Mouse (Mus musculus): ENCODE measurements around the gene Nolc1.

The Nolc1 gene

GRCm38 (mm10) chr19:46075616-46076607 is at the start of gene Nolc1:
Nolc1 (plus strand) TSS chr19:46075863.
- DNase-seq (ENCODE audit: low spot score), result peak; percentile 99

GRCm38 (mm10) chr19:46026567-46026966 is 49.1 kb upstream of the Nolc1 start:
- no peak for DNase-seq (ENCODE audit: low spot score)

- no peak for DNase-seq (ENCODE audit: low spot score)
Measured at GRCm38 (mm10) chr19:46028747-46029320, 46.8 kb upstream of the Nolc1 start.

- no peak for DNase-seq (ENCODE audit: low spot score)
Measured at GRCm38 (mm10) chr19:46029652-46030051, 46.0 kb upstream of the Nolc1 start.

GRCm38 (mm10) chr19:46030196-46030983 is 45.3 kb upstream of the Nolc1 start:
- no peak for DNase-seq (ENCODE audit: low spot score)

- no peak for DNase-seq (ENCODE audit: low spot score)
Measured at GRCm38 (mm10) chr19:46031689-46032432, 43.8 kb upstream of the Nolc1 start.

GRCm38 (mm10) chr19:46032731-46033510 is 42.7 kb upstream of the Nolc1 start:
- no peak for DNase-seq (ENCODE audit: low spot score)

GRCm38 (mm10) chr19:46033911-46034310 is 41.8 kb upstream of the Nolc1 start:
- no peak for DNase-seq (ENCODE audit: low spot score)

- DNase-seq (ENCODE audit: low spot score), result no peak
Measured at GRCm38 (mm10) chr19:46035971-46036370, 39.7 kb upstream of the Nolc1 start.

- no peak for DNase-seq (ENCODE audit: low spot score)
Measured at GRCm38 (mm10) chr19:46036477-46037242, 39.0 kb upstream of the Nolc1 start.

GRCm38 (mm10) chr19:46037243-46037924 is 38.3 kb upstream of the Nolc1 start:
- peak; percentile 48 for DNase-seq (ENCODE audit: low spot score)

- peak; percentile 58 for DNase-seq (ENCODE audit: low spot score)
Measured at GRCm38 (mm10) chr19:46037925-46038850, 37.5 kb upstream of the Nolc1 start.

GRCm38 (mm10) chr19:46038851-46039260 is 36.8 kb upstream of the Nolc1 start:
- DNase-seq (ENCODE audit: low spot score), result no peak

- peak; percentile 91 for DNase-seq (ENCODE audit: low spot score)
Measured at GRCm38 (mm10) chr19:46039478-46039877, 36.2 kb upstream of the Nolc1 start.

GRCm38 (mm10) chr19:46040149-46040902 is 35.3 kb upstream of the Nolc1 start:
- no peak for DNase-seq (ENCODE audit: low spot score)

- no peak for DNase-seq (ENCODE audit: low spot score)
Measured at GRCm38 (mm10) chr19:46041299-46041932, 34.2 kb upstream of the Nolc1 start.

- DNase-seq (ENCODE audit: low spot score), result peak; percentile 90
Measured at GRCm38 (mm10) chr19:46041933-46042475, 33.7 kb upstream of the Nolc1 start.

Measured in urinary bladder, postnatal 14 days (tissue).